Mouse (Mus musculus): ENCODE results near the gene Xrcc4. TPM values are rescaled to one million over a fixed set of nuclear protein-coding genes. Genes with fewer than 3 reads are reported as not detected.
"Not testable (repeated sequence)": the region's sequence is repeated elsewhere in the genome, so short reads cannot be mapped to it uniquely, and the experiment has no call there.

The Xrcc4 gene
- polyA plus RNA-seq, 1 experiment from 2014 or later = 14.2 TPM

GRCm38 (mm10) chr13:89797721-89798120 is 291.7 kb downstream of the Xrcc4 start:
- Histone ChIP-seq H3K4me2 (no peak overlapping the region), H3K9me3 (replicated peaks) (no peaks in the 10 kb centered on the region), H3K4me1 (peaks cover 9% of the 10 kb centered on the region; the same call in 1 of the 2 replicates), H3K9ac (no peak overlapping the region), H3K4me3 (no peak overlapping the region), H3K27ac (no peak overlapping the region), H3K27me3 (no peaks in the 10 kb centered on the region), H3K36me3 (ENCODE audit: poor library complexity, severe bottlenecking) (no peaks in the 10 kb centered on the region)
- ATAC-seq = peak; percentile 99
- 2% methylated on average over 3 of the region's 3 CpGs for WGBS

GRCm38 (mm10) chr13:89791475-89791874 is 297.9 kb downstream of the Xrcc4 start:
- no peak for ATAC-seq
- 58% methylated on average over 5 of the region's 5 CpGs for WGBS
- H3K27ac ChIP-seq = no peak overlapping the region
- H3K4me2 ChIP-seq = no peak overlapping the region
- no peak overlapping the region for H3K4me3 ChIP-seq
- H3K9me3 ChIP-seq (replicated peaks) = no peaks in the 10 kb centered on the region
- peaks cover 6% of the 10 kb centered on the region; the same call in 1 of the 2 replicates for H3K4me1 ChIP-seq
- H3K9ac ChIP-seq = no peak overlapping the region
- no peaks in the 10 kb centered on the region for H3K36me3 ChIP-seq (ENCODE audit: poor library complexity, severe bottlenecking)
- H3K27me3 ChIP-seq = no peaks in the 10 kb centered on the region

DNA sequence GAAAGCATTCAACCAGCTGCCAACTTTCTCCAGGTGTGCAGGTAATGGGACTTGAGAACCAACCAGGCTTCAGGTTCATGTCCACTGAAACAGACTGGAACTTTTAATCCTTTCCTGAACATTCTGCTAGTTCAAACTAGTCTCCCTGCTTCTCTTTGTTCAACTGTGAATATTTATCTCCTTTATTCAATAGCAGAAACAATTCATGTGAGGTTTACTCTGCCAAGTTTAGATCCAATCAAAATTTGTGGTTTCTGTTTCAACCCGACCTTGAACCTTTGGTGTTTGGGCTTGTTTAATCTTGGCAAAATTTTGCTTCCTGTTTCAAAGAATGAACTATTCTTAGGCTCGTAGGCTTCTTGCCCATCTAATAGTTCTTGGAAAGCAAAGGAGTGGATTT is 306.5 kb downstream of the Xrcc4 start:
- no peak overlapping the region for H3K4me2 ChIP-seq
- no peak for ATAC-seq
- peaks cover 10% of the 10 kb centered on the region; the same call in 1 of the 2 replicates for H3K4me1 ChIP-seq
- WGBS = 63% methylated on average over 2 of the region's 2 CpGs
- no peak overlapping the region for H3K4me3 ChIP-seq
- no peak overlapping the region for H3K9ac ChIP-seq
- H3K27ac ChIP-seq = no peak overlapping the region
- H3K36me3 ChIP-seq (ENCODE audit: poor library complexity, severe bottlenecking) = no peaks in the 10 kb centered on the region
- no peaks in the 10 kb centered on the region for H3K27me3 ChIP-seq
- H3K9me3 ChIP-seq (replicated peaks) = no peaks in the 10 kb centered on the region

GRCm38 (mm10) chr13:89780276-89780675 is 309.1 kb downstream of the Xrcc4 start:
- H3K36me3 ChIP-seq (ENCODE audit: poor library complexity, severe bottlenecking) = no peaks in the 10 kb centered on the region
- H3K9me3 ChIP-seq (replicated peaks) = no peaks in the 10 kb centered on the region
- no peak overlapping the region for H3K4me2 ChIP-seq
- no peaks in the 10 kb centered on the region for H3K27me3 ChIP-seq
- no peak overlapping the region for H3K27ac ChIP-seq
- WGBS = 58% methylated on average over 3 of the region's 3 CpGs
- ATAC-seq = no peak
- H3K4me1 ChIP-seq = peaks cover 10% of the 10 kb centered on the region; the same call in 1 of the 2 replicates
- H3K4me3 ChIP-seq = no peak overlapping the region
- no peak overlapping the region for H3K9ac ChIP-seq

- H3K4me1 ChIP-seq = peaks cover 10% of the 10 kb centered on the region; the same call in 1 of the 2 replicates
- no peaks in the 10 kb centered on the region for H3K9me3 ChIP-seq (replicated peaks)
- H3K9ac ChIP-seq = no peak overlapping the region
- no peak overlapping the region for H3K4me2 ChIP-seq
- no peaks in the 10 kb centered on the region for H3K27me3 ChIP-seq
- no peaks in the 10 kb centered on the region for H3K36me3 ChIP-seq (ENCODE audit: poor library complexity, severe bottlenecking)
- H3K27ac ChIP-seq = no peak overlapping the region
- no peak overlapping the region for H3K4me3 ChIP-seq
- peak; percentile 70 for ATAC-seq
- WGBS = 53% methylated on average over 7 of the region's 7 CpGs
Observed at GRCm38 (mm10) chr13:89779208-89779911, 310.0 kb downstream of the Xrcc4 start.

GRCm38 (mm10) chr13:89777764-89778163 is 311.6 kb downstream of the Xrcc4 start:
- Histone ChIP-seq H3K36me3 (ENCODE audit: poor library complexity, severe bottlenecking) (no peaks in the 10 kb centered on the region), H3K4me1 (peaks cover 10% of the 10 kb centered on the region; the same call in 1 of the 2 replicates), H3K9me3 (replicated peaks) (no peaks in the 10 kb centered on the region), H3K4me2 (no peak overlapping the region), H3K4me3 (no peak overlapping the region), H3K9ac (no peak overlapping the region), H3K27ac (no peak overlapping the region), H3K27me3 (no peaks in the 10 kb centered on the region)
- ATAC-seq = 0 out of 2 replicates have a peak, but pooled peaks have one; percentile 57
- 0% methylated on average over 1 of the region's 1 CpGs for WGBS

DNA sequence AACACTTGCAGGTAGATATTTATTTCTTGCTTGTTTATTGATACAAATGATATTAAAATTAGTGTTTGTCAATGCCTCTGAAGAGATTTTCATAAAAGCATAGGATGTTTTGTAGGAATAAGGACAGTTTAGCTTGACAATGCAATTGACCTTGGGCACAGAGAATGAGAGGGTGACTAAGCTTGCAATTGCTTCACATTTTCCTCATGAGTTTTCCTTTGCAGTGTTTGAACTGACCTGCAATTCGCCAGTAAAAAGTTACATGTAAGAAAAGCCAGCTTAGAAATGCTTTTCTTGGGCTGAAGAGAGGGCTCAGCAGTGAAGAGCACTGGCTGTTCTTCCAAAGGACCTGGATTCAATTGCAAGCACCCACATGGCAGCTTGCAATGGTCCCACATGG is 312.3 kb downstream of the Xrcc4 start:
- WGBS = 85% methylated on average over 1 of the region's 1 CpGs
- H3K27me3 ChIP-seq = no peaks in the 10 kb centered on the region
- H3K4me1 ChIP-seq = peaks cover 10% of the 10 kb centered on the region; the same call in 1 of the 2 replicates
- ATAC-seq = no peak
- H3K27ac ChIP-seq = no peak overlapping the region
- no peak overlapping the region for H3K4me3 ChIP-seq
- no peaks in the 10 kb centered on the region for H3K9me3 ChIP-seq (replicated peaks)
- no peaks in the 10 kb centered on the region for H3K36me3 ChIP-seq (ENCODE audit: poor library complexity, severe bottlenecking)
- no peak overlapping the region for H3K4me2 ChIP-seq
- H3K9ac ChIP-seq = no peak overlapping the region

DNA sequence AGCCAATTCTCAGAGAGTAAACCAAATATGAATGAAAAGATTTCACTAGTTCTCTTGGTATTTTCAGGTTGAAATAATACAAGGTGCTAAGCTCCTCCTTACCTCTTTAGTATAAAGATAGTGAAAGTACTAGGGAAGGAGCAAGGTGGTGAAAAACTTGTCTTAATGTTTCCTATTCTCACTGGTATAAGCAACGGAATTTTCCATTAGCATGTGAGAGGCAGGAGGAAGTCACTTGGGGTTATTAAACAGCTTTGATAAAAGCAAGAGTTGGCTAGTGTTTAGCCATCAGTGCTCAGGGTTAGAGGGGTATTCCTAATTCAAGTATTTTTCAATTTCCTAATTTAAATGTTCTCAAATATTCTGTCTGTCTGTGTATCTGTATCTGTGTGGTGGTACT is 322.9 kb downstream of the Xrcc4 start:
- Histone ChIP-seq H3K27ac (no peak overlapping the region), H3K4me1 (no peaks in the 10 kb centered on the region), H3K9ac (no peak overlapping the region), H3K9me3 (replicated peaks) (no peaks in the 10 kb centered on the region), H3K4me3 (no peak overlapping the region), H3K36me3 (ENCODE audit: poor library complexity, severe bottlenecking) (no peaks in the 10 kb centered on the region), H3K4me2 (no peak overlapping the region), H3K27me3 (no peaks in the 10 kb centered on the region)
- 82% methylated on average over 1 of the region's 1 CpGs for WGBS
- no peak for ATAC-seq

DNA sequence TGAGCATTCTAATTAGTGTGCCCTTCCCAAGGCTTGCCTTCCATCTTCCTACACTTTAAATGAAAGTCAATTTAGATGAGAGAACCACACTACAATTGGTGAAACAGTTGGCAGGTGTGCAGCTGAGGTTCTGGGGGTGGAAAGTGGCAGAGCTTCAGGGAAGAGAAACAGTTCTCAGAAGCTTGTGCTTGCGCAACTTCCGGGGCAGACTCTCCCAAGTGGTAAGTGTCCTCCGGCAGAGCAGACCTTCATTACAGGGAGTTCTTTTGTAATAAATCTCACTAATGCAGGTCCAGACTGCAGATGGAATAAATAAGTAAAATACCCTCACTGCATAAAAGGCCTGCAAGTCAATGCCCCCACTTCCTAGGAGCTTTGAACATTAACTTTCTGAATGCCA is 323.4 kb downstream of the Xrcc4 start:
- no peaks in the 10 kb centered on the region for H3K9me3 ChIP-seq (replicated peaks)
- WGBS = 93% methylated on average over 3 of the region's 3 CpGs
- H3K36me3 ChIP-seq (ENCODE audit: poor library complexity, severe bottlenecking) = no peaks in the 10 kb centered on the region
- no peak for ATAC-seq
- H3K9ac ChIP-seq = no peak overlapping the region
- H3K27me3 ChIP-seq = no peaks in the 10 kb centered on the region
- no peak overlapping the region for H3K4me2 ChIP-seq
- H3K4me3 ChIP-seq = no peak overlapping the region
- H3K4me1 ChIP-seq = no peaks in the 10 kb centered on the region
- no peak overlapping the region for H3K27ac ChIP-seq

DNA sequence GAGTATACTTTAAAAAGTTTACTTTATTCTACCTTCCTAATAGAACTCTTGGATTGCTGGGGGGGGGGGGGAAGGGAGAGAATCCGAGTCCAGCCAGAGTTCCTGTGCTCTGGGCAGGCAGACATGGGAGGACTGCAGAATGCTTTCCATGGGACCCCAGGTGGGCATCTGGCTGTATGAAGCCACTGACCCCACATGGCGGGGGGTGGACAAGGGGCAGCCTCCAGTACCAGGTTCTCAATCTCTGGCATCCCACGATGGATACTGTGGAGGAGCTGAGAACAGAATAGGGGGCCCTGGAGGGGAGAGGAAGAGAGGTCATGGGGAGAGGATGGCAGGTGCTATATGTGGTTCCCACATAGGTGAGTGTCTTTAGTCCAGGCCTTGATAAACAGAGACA is 327.1 kb downstream of the Xrcc4 start:
- H3K27ac ChIP-seq = no peak overlapping the region

DNA sequence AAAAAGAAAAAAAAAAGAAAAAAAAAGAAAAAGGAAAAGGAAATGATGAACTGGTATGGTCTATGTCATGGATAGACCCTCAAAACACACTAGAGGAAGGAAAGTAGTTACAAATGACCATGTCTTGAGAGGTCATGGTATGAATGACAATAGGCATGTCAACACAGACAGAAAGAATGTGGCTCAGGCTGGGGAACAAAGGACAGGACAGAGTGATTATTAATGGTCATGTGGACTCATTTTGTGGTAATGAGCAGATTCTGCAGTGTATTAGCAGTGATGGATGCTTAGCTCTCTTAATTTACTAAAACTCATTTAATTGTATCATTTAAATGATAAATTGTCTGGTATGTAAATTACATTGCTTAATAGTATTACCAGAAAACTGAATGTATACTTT is 333.1 kb downstream of the Xrcc4 start:
- Histone ChIP-seq H3K27ac (no peak overlapping the region), H3K36me3 (ENCODE audit: poor library complexity, severe bottlenecking) (no peaks in the 10 kb centered on the region), H3K9me3 (replicated peaks) (no peaks in the 10 kb centered on the region), H3K4me1 (no peaks in the 10 kb centered on the region), H3K4me3 (no peak overlapping the region), H3K9ac (no peak overlapping the region), H3K27me3 (no peaks in the 10 kb centered on the region), H3K4me2 (no peak overlapping the region)
- no peak for ATAC-seq

More for the DNA sequence above, 327.1 kb downstream of the Xrcc4 start:
- no peaks in the 10 kb centered on the region for H3K4me1 ChIP-seq
- 94% methylated on average over 3 of the region's 3 CpGs for WGBS
- H3K4me3 ChIP-seq = no peak overlapping the region
- H3K27me3 ChIP-seq = no peaks in the 10 kb centered on the region
- H3K36me3 ChIP-seq (ENCODE audit: poor library complexity, severe bottlenecking) = no peaks in the 10 kb centered on the region
- H3K9me3 ChIP-seq (replicated peaks) = no peaks in the 10 kb centered on the region
- H3K9ac ChIP-seq = no peak overlapping the region
- H3K4me2 ChIP-seq = no peak overlapping the region
- ATAC-seq = no peak

- H3K4me3 ChIP-seq; H3K9me3 ChIP-seq (replicated peaks); H3K27ac ChIP-seq; H3K4me2 ChIP-seq; H3K36me3 ChIP-seq (ENCODE audit: poor library complexity, severe bottlenecking); H3K9ac ChIP-seq; H3K4me1 ChIP-seq; H3K27me3 ChIP-seq; ATAC-seq: not testable (repeated sequence)
- 22% methylated on average over 3 of the region's 3 CpGs for WGBS
Observed at GRCm38 (mm10) chr13:89750562-89750961, 338.8 kb downstream of the Xrcc4 start.

- WGBS = 6% methylated on average over 8 of the region's 8 CpGs
- Histone ChIP-seq H3K27me3 (no peaks in the 10 kb centered on the region), H3K9me3 (replicated peaks) (no peaks in the 10 kb centered on the region), H3K4me1 (peaks cover 18% of the 10 kb centered on the region), H3K4me3 (peak overlapping the region; percentile 70), H3K9ac (peak overlapping the region; percentile 81), H3K27ac (no peak overlapping the region), H3K4me2 (peak overlapping the region; percentile 70), H3K36me3 (ENCODE audit: poor library complexity, severe bottlenecking) (no peaks in the 10 kb centered on the region)
- no peak for ATAC-seq
Observed at GRCm38 (mm10) chr13:89743201-89743600, 346.2 kb downstream of the Xrcc4 start.

Measured in forebrain, embryonic 13.5 days (tissue).